Mouse (Mus musculus): ENCODE results near the gene Mras. TPM values are rescaled to one million over a fixed set of nuclear protein-coding genes. Genes with fewer than 3 reads are reported as not detected.

The Mras gene
- polyA plus RNA-seq, 1 experiment from 2014 or later, result 7.6 TPM

DNA sequence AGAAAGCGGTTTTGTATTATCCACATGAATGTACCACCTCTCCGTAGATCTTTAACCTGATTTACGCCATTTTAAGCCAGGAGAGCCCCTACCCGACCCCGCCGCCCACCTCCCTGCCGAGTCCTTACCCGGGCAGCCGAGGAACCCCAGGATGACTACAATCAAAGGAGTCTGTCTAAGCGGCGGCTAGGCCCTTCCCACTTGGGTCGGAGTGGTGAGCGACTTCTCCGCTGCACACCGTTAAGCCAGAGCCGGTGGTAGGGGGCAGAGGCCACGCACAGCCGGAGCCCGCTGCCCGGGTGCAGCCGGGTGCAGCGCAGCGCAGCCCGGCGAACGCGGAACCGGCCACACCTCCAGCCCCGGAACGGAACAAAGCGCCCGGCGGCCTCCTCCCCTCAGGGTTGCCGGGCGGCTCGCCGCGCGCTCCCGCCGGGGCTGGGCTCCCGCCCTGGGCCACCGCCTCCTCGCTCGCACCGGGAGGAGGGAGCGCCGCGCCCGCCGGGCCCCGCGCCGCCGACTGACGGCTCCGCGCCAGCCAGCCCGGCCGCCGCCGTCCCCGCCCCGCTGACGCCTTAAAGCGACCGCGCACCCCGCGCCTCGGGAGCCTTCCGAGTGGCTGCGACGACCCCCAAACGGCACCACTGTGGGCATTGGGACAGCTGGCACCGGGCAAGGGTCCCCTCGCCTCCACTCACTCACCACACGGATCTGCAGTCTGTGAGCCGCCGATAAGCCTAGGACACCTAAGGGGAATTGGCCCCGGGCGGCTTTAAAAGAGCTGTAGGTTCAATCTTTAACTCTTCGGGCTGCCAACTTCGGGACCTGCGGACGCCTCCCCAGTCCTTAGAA, 775 bp downstream of the Mras start:
- Histone ChIP-seq H3K27me3 (ENCODE audit: poor library complexity, severe bottlenecking) (peaks cover 58% of the 10 kb centered on the region), H3K27ac (peak overlapping the region; percentile 90), H3K4me1 (peaks cover 34% of the 10 kb centered on the region), H3K9me3 (no peaks in the 10 kb centered on the region), H3K4me3 (peak overlapping the region; percentile 81), H3K36me3 (replicated peaks) (no peaks in the 10 kb centered on the region)
- peak; percentile 62 for DNase-seq (ENCODE audit: extremely low spot score, low spot score)
- under 1% methylated on average over 83 of the region's 86 CpGs for whole genome bisulfite sequencing

DNA sequence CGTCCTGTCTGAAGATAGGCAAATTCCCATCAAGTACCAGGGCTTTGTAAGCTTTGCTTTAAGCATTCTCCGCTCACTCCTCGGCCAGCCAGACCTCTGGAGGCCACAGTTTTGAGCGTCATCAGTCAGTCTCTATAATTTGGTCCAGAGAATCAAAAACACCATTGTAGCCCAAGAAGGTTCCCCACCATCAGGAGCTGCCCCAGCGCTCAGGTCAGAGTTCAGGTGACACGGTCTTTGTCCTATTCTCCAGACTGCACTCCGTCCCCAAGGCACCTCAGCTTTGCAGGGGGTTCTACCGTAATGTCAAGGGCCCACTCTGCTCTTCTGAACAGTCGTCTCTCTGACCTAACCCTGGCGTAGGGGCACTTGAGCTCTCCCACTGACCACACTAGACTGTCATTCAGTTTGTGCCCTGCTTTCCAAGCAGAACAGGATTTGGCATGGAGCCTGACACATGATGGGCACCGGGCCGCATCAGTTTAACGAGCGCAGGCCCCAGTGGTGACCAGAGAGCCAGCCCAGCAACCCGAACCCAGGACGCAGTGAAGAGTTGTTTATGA, 1.5 kb downstream of the Mras start:
- H3K4me1 ChIP-seq, result peaks cover 34% of the 10 kb centered on the region
- DNase-seq (ENCODE audit: extremely low spot score, low spot score), result no peak
- H3K27me3 ChIP-seq (ENCODE audit: poor library complexity, severe bottlenecking), result peaks cover 58% of the 10 kb centered on the region
- H3K4me3 ChIP-seq, result peak overlapping the region; percentile 81
- 17% methylated on average over 16 of the region's 16 CpGs for WGBS
- H3K27ac ChIP-seq, result peak overlapping the region; percentile 90
- no peaks in the 10 kb centered on the region for H3K9me3 ChIP-seq
- no peaks in the 10 kb centered on the region for H3K36me3 ChIP-seq (replicated peaks)

DNA sequence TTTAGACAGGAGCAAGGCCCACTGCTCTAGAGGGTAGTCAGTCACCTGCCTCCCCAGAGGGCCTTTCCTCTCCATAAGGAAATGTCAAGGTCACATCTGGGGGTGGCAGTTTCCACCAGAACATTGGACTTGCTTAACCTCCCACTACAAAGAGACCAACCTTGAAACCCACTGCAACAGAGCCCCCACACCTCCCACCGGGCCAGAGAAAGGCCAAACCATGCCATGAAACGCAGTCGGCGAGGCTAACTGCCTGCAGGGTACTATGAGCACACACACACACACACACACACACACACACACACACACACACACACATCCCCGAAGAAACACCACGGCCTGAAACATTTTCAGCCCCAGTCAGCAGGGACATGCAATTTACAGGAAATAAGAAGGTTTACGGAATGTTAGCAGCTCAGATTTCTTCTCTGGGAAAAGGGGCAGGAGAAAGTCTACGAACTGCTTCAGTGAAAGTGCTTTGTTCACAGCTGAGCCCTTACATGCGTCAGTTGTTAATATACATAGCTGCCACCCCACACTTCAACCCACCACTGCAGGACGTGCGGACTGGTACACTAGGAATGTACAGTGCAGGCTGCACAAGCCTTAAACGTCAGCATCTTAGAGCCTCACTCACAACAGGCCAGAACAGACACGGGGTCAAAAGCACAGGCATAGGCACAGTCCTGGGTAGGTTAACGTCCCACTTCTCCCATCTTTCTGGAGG, 2.1 kb downstream of the Mras start:
- Histone ChIP-seq H3K4me3 (peak overlapping the region; percentile 81), H3K4me1 (peaks cover 34% of the 10 kb centered on the region), H3K36me3 (replicated peaks) (no peaks in the 10 kb centered on the region), H3K27ac (peak overlapping the region; percentile 90; the same call in 1 of the 2 replicates), H3K27me3 (ENCODE audit: poor library complexity, severe bottlenecking) (peaks cover 58% of the 10 kb centered on the region), H3K9me3 (no peaks in the 10 kb centered on the region)
- DNase-seq (ENCODE audit: extremely low spot score, low spot score), result no peak
- WGBS, result 63% methylated on average over 14 of the region's 14 CpGs

DNA sequence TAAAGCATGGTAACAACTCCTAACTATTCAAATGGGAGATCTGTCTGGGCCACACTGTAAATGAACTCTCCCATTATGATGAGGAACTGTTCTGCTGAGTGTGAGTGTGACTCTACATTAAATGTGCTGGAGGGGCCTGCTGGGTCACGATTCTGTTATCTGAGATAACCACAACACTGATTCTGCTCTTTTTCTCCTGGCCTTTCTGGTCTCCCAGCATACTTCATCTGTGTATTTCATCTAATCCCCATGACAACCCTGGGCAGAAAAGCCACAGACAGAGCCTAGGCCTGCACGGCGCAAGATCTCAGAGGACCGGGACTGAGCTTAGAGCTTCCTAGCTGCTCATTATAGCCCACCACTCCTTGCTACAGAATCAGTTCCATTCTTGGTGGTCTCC, 4.7 kb downstream of the Mras start:
- Histone ChIP-seq H3K36me3 (replicated peaks) (no peaks in the 10 kb centered on the region), H3K27me3 (ENCODE audit: poor library complexity, severe bottlenecking) (peaks cover 33% of the 10 kb centered on the region), H3K4me3 (no peak overlapping the region), H3K9me3 (no peaks in the 10 kb centered on the region), H3K4me1 (peaks cover 39% of the 10 kb centered on the region), H3K27ac (no peak overlapping the region)
- DNase-seq (ENCODE audit: extremely low spot score, low spot score), result no peak
- 91% methylated on average over 4 of the region's 4 CpGs for WGBS

DNA sequence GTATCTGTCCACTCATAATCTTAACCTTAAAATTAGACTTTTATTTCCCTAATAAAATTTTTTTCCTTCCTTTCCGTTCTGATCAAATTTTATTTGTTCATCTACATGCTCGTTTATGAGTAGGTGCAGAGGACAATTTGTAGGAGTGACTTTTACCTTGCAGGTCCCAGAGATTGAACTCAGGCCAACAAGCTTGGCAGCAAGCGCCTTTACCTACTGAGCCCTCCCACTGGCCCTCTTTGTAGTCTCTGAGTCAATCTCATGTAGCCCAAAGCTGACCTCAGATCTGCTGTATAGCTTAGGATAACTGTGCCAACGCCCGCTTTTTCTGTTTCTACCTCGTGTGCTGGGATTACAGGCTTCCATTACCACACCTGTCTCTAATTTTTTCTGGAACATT, 5.2 kb downstream of the Mras start:
- Histone ChIP-seq H3K27me3 (ENCODE audit: poor library complexity, severe bottlenecking) (peaks cover 27% of the 10 kb centered on the region), H3K36me3 (replicated peaks) (no peaks in the 10 kb centered on the region), H3K27ac (no peak overlapping the region), H3K4me1 (peaks cover 35% of the 10 kb centered on the region), H3K4me3 (no peak overlapping the region), H3K9me3 (no peaks in the 10 kb centered on the region)
- 85% methylated on average over 6 of the region's 6 CpGs for WGBS
- DNase-seq (ENCODE audit: extremely low spot score, low spot score), result no peak

DNA sequence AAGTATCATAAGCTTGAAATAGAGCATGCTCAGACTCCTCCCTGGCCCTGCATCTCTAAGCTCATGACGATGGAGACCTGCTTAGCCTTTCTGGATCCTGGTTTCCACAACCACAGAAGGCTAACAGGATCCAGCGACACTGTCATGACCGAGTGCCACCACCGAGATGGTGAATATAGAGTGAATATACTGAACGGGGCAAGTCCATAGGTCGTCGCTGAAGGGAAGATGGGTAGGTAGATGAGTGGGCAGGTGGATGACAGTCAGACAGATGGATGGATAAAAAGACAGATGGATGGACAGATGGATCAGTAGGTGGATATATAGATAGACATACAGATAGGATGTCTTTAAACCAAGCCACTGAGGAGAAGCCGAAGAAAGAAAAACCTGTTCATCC, 5.8 kb downstream of the Mras start:
- no peaks in the 10 kb centered on the region for H3K9me3 ChIP-seq
- H3K4me3 ChIP-seq, result no peak overlapping the region
- no peak overlapping the region for H3K27ac ChIP-seq
- WGBS, result 91% methylated on average over 8 of the region's 8 CpGs
- no peak for DNase-seq (ENCODE audit: extremely low spot score, low spot score)
- peaks cover 24% of the 10 kb centered on the region for H3K27me3 ChIP-seq (ENCODE audit: poor library complexity, severe bottlenecking)
- H3K4me1 ChIP-seq, result peaks cover 33% of the 10 kb centered on the region
- H3K36me3 ChIP-seq (replicated peaks), result no peaks in the 10 kb centered on the region

DNA sequence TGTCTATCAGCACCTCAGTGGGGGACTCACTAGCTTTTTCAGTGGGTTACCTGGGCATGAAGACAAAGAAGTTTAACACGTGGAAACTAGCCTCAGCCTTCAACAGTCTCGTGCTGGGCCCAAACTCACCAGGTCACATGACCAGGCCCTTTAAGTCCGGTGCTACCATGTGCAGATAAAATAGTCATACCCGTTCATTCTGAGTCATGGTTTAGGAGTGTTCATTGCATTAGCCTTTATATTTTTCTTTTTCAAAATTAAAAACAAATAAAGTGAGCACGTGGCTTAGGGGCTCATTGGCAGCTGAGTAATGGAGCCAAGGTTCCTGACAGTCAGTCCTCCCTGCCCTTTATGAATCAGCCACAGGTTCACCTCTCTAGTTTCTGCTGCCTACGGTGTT, 6.4 kb downstream of the Mras start:
- no peak overlapping the region for H3K27ac ChIP-seq
- H3K9me3 ChIP-seq, result no peaks in the 10 kb centered on the region
- no peaks in the 10 kb centered on the region for H3K36me3 ChIP-seq (replicated peaks)
- no peak for DNase-seq (ENCODE audit: extremely low spot score, low spot score)
- H3K27me3 ChIP-seq (ENCODE audit: poor library complexity, severe bottlenecking), result peaks cover 21% of the 10 kb centered on the region
- WGBS, result 88% methylated on average over 6 of the region's 6 CpGs
- H3K4me3 ChIP-seq, result no peak overlapping the region
- H3K4me1 ChIP-seq, result peaks cover 32% of the 10 kb centered on the region

DNA sequence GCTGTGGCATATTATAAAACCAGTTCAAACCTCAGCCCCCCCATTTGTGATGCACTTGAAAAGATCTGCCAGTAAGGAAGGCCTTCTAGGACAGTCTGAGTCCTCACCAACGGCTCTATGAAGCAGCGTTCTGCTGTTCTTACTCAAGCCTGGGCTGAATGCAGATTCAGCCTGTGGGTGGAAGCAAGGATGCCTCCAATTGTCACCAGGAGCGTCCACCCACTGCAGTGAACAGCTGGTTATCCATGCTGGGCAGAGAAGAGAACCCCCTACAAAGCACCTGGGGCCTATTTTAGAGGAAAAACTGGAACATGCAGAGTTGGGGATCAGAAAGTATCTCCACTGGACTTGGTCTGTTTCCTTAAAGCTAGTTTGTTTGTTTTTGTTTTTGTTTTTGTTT, 7.3 kb downstream of the Mras start:
- H3K4me3 ChIP-seq, result no peak overlapping the region
- peaks cover 32% of the 10 kb centered on the region for H3K4me1 ChIP-seq
- no peaks in the 10 kb centered on the region for H3K9me3 ChIP-seq
- H3K27me3 ChIP-seq (ENCODE audit: poor library complexity, severe bottlenecking), result peaks cover 12% of the 10 kb centered on the region
- H3K27ac ChIP-seq, result no peak overlapping the region
- DNase-seq (ENCODE audit: extremely low spot score, low spot score), result no peak
- WGBS, result 89% methylated on average over 3 of the region's 3 CpGs
- H3K36me3 ChIP-seq (replicated peaks), result no peaks in the 10 kb centered on the region

DNA sequence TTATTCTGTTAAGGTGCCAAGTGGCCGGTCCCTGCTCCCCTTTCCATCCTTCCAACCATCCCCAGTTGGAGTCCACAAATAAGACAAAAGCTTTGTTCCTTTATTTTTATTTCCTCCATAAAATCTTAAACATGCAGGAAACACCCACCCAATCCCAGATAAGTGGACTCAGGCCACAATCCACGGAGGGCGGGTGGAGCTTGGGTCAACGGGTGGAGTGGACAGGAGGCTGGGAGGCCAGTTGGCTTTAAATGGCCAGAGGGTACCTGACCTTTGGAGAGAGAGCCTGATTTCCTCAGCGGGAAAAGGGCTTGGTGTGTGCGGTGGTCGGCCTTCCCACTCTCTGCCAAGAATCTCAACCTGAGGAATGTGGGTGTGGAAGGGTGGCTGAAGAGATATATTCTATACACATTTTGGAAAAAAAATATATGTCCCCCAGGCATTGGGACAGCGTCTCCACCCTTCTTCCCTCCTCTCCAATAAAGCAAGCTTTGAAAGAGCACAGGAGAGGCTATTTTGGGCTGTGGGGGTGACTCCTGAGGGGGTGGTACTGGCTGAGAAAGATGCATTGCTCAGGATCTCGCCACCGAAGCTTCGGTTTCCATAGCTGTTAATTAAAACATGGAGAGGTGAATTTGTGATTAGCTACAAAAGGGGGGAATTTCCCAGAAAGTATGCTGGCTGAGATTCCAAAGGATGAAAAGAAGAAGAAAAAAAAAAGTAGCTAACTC, 8.4 kb downstream of the Mras start:
- peaks cover 38% of the 10 kb centered on the region for H3K4me1 ChIP-seq
- no peak overlapping the region for H3K4me3 ChIP-seq
- H3K27ac ChIP-seq, result no peak overlapping the region
- H3K9me3 ChIP-seq, result no peaks in the 10 kb centered on the region
- WGBS, result 80% methylated on average over 11 of the region's 11 CpGs
- H3K27me3 ChIP-seq (ENCODE audit: poor library complexity, severe bottlenecking), result 0 out of 2 replicates have a peak, but pooled peaks cover under 1% of the 10 kb centered on the region
- no peaks in the 10 kb centered on the region for H3K36me3 ChIP-seq (replicated peaks)
- no peak for DNase-seq (ENCODE audit: extremely low spot score, low spot score)

DNA sequence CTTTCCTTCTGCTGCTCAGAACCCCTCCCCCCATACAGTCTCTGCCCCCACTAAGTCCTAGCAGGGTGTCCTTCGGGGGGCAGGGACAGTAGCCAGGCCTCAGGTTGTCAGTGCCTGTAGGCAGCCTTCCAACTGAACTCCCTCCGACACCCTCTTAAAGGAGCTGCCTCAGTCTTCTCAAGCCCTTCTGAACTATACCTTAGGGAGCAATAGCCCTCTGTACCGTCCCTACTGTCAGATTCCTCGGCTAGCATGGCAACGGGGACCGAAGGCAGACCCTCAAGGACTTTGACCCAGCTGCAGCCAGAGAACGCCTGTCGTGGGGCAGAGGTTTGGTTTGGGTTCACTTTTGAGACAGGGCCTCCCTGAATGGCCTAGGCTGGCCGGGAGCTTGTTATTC, 11.9 kb downstream of the Mras start:
- no peaks in the 10 kb centered on the region for H3K27me3 ChIP-seq (ENCODE audit: poor library complexity, severe bottlenecking)
- H3K36me3 ChIP-seq (replicated peaks), result no peaks in the 10 kb centered on the region
- H3K4me1 ChIP-seq, result peaks cover 49% of the 10 kb centered on the region
- no peaks in the 10 kb centered on the region for H3K9me3 ChIP-seq
- H3K27ac ChIP-seq, result no peak overlapping the region
- H3K4me3 ChIP-seq, result no peak overlapping the region
- 79% methylated on average over 9 of the region's 9 CpGs for WGBS
- no peak for DNase-seq (ENCODE audit: extremely low spot score, low spot score)

DNA sequence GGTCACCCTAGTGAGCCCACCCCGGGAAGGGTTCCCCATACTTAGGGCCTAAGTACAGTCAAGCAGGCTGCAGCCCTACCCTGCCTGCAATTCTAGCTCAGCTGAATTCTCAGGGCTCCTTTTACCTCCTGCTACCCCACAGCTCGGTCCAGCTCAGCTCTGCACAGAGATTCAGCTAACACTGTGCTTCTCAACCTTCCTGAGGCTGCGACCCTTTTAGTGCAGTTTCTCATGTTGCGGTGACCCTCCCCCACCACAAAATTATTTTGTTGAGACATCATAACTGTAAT, 12.7 kb downstream of the Mras start:
- peak overlapping the region; percentile 44 for H3K27ac ChIP-seq
- H3K9me3 ChIP-seq, result no peaks in the 10 kb centered on the region
- 80% methylated on average over 4 of the region's 4 CpGs for WGBS
- H3K4me3 ChIP-seq, result no peak overlapping the region
- H3K4me1 ChIP-seq, result peaks cover 49% of the 10 kb centered on the region
- H3K27me3 ChIP-seq (ENCODE audit: poor library complexity, severe bottlenecking), result no peaks in the 10 kb centered on the region
- DNase-seq (ENCODE audit: extremely low spot score, low spot score), result no peak
- H3K36me3 ChIP-seq (replicated peaks), result no peaks in the 10 kb centered on the region

DNA sequence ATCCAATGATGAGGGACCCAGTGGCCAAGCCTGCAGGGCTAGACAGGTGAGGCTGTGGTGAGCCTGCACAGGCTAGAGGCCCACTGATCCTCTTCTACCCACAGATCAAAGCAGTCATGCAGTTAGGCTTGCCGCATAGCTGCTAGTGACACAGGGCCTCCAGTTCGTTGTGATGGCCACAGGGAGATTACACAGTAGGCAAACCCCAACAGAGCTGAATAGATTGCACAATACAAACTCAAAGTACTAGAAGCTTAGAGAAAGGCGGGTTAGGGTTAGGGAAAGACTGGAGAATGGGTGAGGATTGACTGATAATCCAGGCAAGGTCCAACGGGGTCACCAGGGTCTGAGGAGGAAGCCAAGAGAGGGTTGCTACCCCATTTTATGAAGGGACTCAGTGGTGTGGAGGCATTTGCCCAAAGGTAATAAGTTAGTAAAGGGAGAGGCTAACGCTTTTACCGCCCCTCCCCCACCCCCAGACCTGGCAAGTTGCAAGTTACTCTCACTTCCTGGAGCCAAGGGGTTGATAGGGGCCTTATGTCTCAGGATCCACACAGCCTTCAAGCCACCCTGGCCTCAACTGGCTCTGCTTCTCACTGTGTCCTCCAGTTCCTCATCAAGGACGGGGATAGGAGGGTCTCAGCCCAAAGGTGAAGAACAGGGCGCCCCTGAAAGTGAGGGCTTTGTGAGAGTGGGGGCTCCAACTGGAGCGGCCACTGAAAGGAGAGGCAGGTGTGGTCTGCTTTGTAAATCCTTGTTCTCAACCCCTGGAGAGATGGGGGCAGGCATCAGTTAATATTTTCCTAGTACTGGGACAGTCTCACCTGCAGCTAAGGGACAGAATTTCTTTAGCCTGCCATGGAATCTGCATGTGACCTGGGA, 13.2 kb downstream of the Mras start:
- WGBS, result 74% methylated on average over 9 of the region's 9 CpGs
- Histone ChIP-seq H3K27ac (peak overlapping the region; percentile 44), H3K36me3 (replicated peaks) (no peaks in the 10 kb centered on the region), H3K9me3 (no peaks in the 10 kb centered on the region), H3K27me3 (ENCODE audit: poor library complexity, severe bottlenecking) (no peaks in the 10 kb centered on the region), H3K4me3 (no peak overlapping the region), H3K4me1 (peaks cover 49% of the 10 kb centered on the region)
- DNase-seq (ENCODE audit: extremely low spot score, low spot score), result no peak

Data from forebrain, embryonic 10.5 days (tissue).